Mouse (Mus musculus) neural tube, embryonic 14.5 days (tissue): ENCODE measurements around the gene Erbb4. TPM values are rescaled to one million over a fixed set of nuclear protein-coding genes. Genes with fewer than 3 reads are reported as not detected.

ENCODE experiments used
- ATAC-seq: fragments of 200-750 bp; cut with Nextera tagmentation; 2 replicates; pipeline ENCODE4 v1.8.0; 2017; ENCODE audit warnings: low read depth, mild to moderate bottlenecking, moderate TSS enrichment, moderate library complexity
- H3K27ac ChIP-seq: fragments of 300-500 bp; sonication (generic); 2 replicates; pipeline ENCODE4 v1.5.1; 2014; ENCODE audit warnings: low read depth, mild to moderate bottlenecking, control low read depth, low read length, moderate library complexity, mixed read lengths
- H3K27me3 ChIP-seq: fragments of 300-500 bp; sonication (generic); 2 replicates; pipeline ENCODE4 v1.6.1; 2014; ENCODE audit warnings: low read length; ENCODE audit not compliant: control insufficient read depth, insufficient read depth
- H3K36me3 ChIP-seq: fragments of 300-500 bp; sonication (generic); 2 replicates; pipeline ENCODE4 v1.6.1; 2014; ENCODE audit warnings: low read length, mixed read lengths; ENCODE audit not compliant: control insufficient read depth, insufficient read depth
- H3K4me1 ChIP-seq: fragments of 300-500 bp; sonication (generic); 2 replicates; pipeline ENCODE4 v1.6.1; 2014; ENCODE audit warnings: low read length; ENCODE audit not compliant: control insufficient read depth, insufficient read depth
- H3K4me2 ChIP-seq: fragments of 300-500 bp; sonication (generic); 2 replicates; pipeline ENCODE4 v1.6.1; 2014; ENCODE audit warnings: mild to moderate bottlenecking, low read depth, low read length, control low read depth
- H3K4me3 ChIP-seq: fragments of 300-500 bp; sonication (generic); 2 replicates; pipeline ENCODE4 v1.5.1; 2014; ENCODE audit warnings: low read depth, low read length, control low read depth, mixed read lengths
- H3K9ac ChIP-seq: fragments of 300-500 bp; sonication (generic); replicated peaks from 2 replicates; pipeline ENCODE4 v1.6.1; 2014; ENCODE audit warnings: low read depth, mild to moderate bottlenecking, control low read depth, low read length, mixed read lengths
- H3K9me3 ChIP-seq: fragments of 300-500 bp; sonication (generic); 2 replicates; pipeline ENCODE4 v1.6.1; 2016; ENCODE audit warnings: low read length; ENCODE audit not compliant: control insufficient read depth
- WGBS: fragments of 180-500 bp; shearing (Covaris S2); extraction: QIAGEN DNeasy Blood & Tissue Kit; methylation state at CpG from one replicate; pipeline ENCODE4 v1.1.7; 2014; 5-methylcytosine and 5-hydroxymethylcytosine counted together
- polyA plus RNA-seq: library from polyadenylated mRNA; unstranded; fragments of >200 nt; fragmentation: Nextera tagmentation; extraction: Ambion mirVana; gene quantifications from 2 replicates; pipeline ENCODE4 v1.2.1, GENCODE M21; 2014

Gene Erbb4
- polyA plus RNA-seq, 1 experiment from 2014 or later, result 30.6 TPM

DNA sequence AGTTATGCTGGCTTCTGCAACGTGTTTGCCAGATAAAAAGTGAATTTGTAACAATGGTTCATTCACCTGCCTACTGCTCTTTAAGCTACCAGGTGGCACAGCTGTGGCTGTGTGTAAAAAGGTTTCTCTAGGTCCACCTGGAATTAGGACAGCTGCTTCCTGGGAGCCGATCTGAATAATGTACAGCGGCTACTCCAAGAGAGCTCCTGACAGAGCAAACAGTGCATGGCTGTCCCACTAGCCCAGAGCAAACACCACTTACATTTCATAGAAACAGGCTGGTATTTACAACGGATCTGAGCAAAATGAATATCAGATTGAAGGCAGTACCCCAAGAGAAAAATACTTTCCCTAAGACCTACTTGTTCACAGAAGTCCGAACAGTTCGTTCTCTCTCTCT, 1058.0 kb downstream of the Erbb4 start:
- Histone ChIP-seq H3K27ac (no peak overlapping the region), H3K9ac (no peak overlapping the region), H3K36me3 (no peaks in the 10 kb centered on the region), H3K9me3 (no peaks in the 10 kb centered on the region), H3K4me2 (no peak overlapping the region), H3K27me3 (no peaks in the 10 kb centered on the region), H3K4me1 (0 out of 2 replicates have a peak, but pooled peaks cover 7% of the 10 kb centered on the region), H3K4me3 (no peak overlapping the region)
- WGBS, result 68% methylated on average over 6 of the region's 6 CpGs
- ATAC-seq, result no peak

DNA sequence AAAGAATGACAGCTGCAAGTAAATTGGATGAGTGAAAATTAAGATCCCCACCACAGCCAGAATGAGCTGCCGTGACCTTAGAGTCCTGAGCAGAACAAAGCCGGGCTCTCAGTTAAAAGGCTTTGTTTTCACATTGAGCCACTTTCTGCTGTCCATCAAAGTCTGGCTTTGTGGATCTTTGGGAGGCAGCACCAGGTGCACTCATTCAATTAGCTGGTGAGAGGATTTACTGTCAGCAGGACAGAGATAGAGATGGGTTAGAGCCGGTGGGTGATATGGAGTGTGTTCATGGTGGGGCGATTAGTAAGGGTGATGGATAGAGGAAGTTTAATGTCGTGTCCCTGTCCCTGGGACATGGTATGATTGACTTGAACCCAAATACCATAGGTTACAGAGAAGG, 1060.7 kb downstream of the Erbb4 start:
- ATAC-seq, result peak; percentile 88
- no peaks in the 10 kb centered on the region for H3K27me3 ChIP-seq
- 0 out of 2 replicates have a peak, but pooled peaks cover 7% of the 10 kb centered on the region for H3K4me1 ChIP-seq
- H3K4me2 ChIP-seq, result peak overlapping the region; percentile 47
- H3K27ac ChIP-seq, result no peak overlapping the region; the same call in 1 of the 2 replicates
- WGBS, result 4% methylated on average over 5 of the region's 5 CpGs
- H3K9me3 ChIP-seq, result no peaks in the 10 kb centered on the region
- H3K36me3 ChIP-seq, result no peaks in the 10 kb centered on the region
- peak overlapping the region; percentile 27; the same call in 1 of the 2 replicates for H3K4me3 ChIP-seq
- no peak overlapping the region for H3K9ac ChIP-seq

DNA sequence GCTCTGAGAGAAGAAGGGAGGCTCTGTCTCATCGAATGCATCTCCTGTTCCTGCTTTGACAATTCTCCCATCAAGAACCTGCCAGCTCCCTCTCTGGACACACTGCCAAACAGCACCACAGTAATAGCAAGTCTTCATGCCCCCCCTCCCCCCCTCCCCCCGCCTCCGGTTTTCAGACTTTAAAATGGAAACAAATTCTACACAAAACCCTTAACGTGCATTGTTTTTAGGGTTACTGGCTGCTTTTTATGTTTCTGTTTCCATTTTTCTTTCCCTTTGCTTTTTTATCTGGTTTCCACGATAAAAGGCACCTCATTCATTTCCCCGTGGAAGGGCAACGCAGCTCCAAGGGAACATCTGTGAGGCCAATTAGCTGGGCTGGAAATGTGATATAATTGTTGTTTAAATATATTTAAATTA, 1061.3 kb downstream of the Erbb4 start:
- peak; percentile 83 for ATAC-seq
- H3K27me3 ChIP-seq, result no peaks in the 10 kb centered on the region
- H3K4me2 ChIP-seq, result peak overlapping the region; percentile 47
- no peaks in the 10 kb centered on the region for H3K36me3 ChIP-seq
- H3K4me1 ChIP-seq, result 0 out of 2 replicates have a peak, but pooled peaks cover 7% of the 10 kb centered on the region
- no peak overlapping the region; the same call in 1 of the 2 replicates for H3K27ac ChIP-seq
- peak overlapping the region; percentile 27 for H3K4me3 ChIP-seq
- 2% methylated on average over 7 of the region's 7 CpGs for whole genome bisulfite sequencing
- no peak overlapping the region for H3K9ac ChIP-seq
- no peaks in the 10 kb centered on the region for H3K9me3 ChIP-seq

DNA sequence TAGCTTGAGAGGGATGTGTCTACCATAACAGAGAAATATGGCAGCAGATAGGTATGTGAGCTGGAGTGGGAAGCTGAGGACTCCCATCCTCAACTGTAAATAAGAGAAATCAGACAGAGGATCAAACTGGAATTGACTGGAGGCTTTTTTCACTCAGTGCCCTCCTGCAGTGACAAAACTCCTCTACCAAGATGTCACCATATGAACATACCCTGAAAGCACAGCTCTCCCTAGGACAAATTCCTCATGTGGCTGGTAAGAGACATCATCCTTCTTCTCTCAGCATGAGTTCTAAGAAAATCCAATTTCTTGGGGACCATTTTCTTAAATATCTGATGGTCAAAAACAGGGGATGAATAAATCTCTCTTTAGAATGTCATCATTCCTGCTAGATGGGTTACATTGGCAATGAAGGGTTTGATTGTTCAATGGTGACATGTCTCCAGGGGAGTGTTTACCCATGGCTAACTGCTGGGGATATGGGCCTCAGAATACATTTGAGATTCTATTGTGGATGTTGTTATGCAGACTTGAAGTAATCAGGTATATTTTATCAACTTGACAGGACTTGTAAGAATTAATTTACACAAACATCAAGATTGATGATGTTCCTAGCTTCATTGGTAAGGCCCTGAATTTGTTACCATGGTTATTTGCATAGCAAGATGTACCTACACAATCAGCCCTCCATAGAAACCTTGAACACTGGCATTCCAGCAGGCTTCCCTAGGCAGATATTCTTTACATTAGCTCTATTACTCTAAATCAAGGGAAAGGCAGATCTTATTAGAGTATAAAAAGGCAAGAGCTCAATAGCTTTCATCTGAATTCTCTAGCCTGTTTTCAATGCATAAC, 1083.5 kb downstream of the Erbb4 start:
- Histone ChIP-seq H3K4me3 (no peak overlapping the region), H3K27ac (no peak overlapping the region), H3K4me1 (no peaks in the 10 kb centered on the region), H3K9ac (no peak overlapping the region), H3K36me3 (no peaks in the 10 kb centered on the region), H3K27me3 (no peaks in the 10 kb centered on the region), H3K9me3 (no peaks in the 10 kb centered on the region), H3K4me2 (no peak overlapping the region)
- ATAC-seq, result no peak

DNA sequence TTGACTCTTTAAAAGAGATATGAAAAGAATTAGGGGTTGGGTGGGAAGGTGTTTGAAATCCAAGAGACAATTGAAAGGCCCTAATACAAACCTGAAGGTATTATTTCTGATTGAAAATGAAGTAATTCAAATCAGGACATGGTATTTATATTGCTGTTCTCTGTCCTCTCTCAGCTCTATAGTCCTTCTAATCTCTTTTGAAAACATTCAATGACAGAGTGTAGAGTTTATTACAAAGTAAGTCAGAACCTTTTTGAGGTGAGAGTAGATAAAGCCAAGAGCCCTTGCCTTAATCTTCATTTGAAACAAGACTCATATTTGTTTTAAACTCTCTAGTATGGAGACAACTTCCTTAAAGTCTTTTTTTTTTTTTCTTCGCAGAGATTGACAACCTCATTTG, 1087.8 kb downstream of the Erbb4 start:
- H3K27ac ChIP-seq, result no peak overlapping the region
- no peaks in the 10 kb centered on the region for H3K36me3 ChIP-seq
- no peaks in the 10 kb centered on the region for H3K27me3 ChIP-seq
- H3K4me3 ChIP-seq, result no peak overlapping the region
- H3K9me3 ChIP-seq, result no peaks in the 10 kb centered on the region
- no peak overlapping the region for H3K4me2 ChIP-seq
- ATAC-seq, result no peak
- WGBS, result 97% methylated on average over 1 of the region's 1 CpGs
- H3K4me1 ChIP-seq, result no peaks in the 10 kb centered on the region
- no peak overlapping the region for H3K9ac ChIP-seq

DNA sequence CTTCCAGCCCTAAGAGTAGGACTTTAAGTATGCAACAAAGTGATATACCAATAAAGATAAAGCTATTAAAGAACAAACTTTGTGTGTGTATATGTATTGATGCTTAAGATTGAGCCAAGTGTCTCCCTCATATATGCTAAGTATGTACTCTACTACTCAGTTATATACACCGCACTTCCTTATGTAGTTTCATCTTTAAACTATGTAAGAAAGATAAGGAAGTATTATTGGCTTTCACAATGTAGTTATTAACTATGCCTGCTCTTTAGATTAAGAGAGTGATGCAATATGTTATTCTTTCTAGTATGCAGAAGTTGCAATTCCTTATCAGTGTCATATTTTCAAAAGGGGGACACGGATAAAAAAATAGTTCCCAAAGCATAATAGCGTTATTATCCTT, 1088.2 kb downstream of the Erbb4 start:
- 96% methylated on average over 3 of the region's 3 CpGs for WGBS
- Histone ChIP-seq H3K4me2 (no peak overlapping the region), H3K27ac (no peak overlapping the region), H3K9me3 (no peaks in the 10 kb centered on the region), H3K27me3 (no peaks in the 10 kb centered on the region), H3K4me1 (no peaks in the 10 kb centered on the region), H3K4me3 (no peak overlapping the region), H3K36me3 (no peaks in the 10 kb centered on the region), H3K9ac (no peak overlapping the region)
- no peak for ATAC-seq
